Mouse (Mus musculus) kidney, adult 2 months (tissue): ENCODE results near the gene Gle1.

Experiments used
- CTCF ChIP-seq: fragments of 200-500 bp; conservative IDR thresholded peaks from 2 replicates; pipeline ENCODE4 v1.5.1; 2011; ENCODE audit warnings: low read depth, mild to moderate bottlenecking, control low read depth, low read length, moderate library complexity, mixed read lengths; ENCODE audit not compliant: insufficient read depth, insufficient read length
- POLR2A ChIP-seq: fragments of 200-500 bp; IDR thresholded peaks from one replicate; pipeline ENCODE4 v1.6.1; 2011; ENCODE audit warnings: low read depth, low read length, control low read depth

- TF ChIP-seq CTCF (no peak), POLR2A (no peak)
These were observed 45.9 kb upstream of the Gle1 start, which contains the start of gene Odf2 for GRCm38 (mm10) chr2:29889066-29889944.
